Mouse (Mus musculus): ENCODE results near the gene Arhgap31.

Arhgap31 gene

GRCm38 (mm10) chr16:38562131-38562967 lies 150.7 kb downstream of the Arhgap31 start:
- H3K36me3 ChIP-seq (ENCODE audit: insufficient read depth, low read length) = peaks cover 34% of the 10 kb centered on the region
- H3K9me3 ChIP-seq (ENCODE audit: low read length) = no peaks in the 10 kb centered on the region
- no peaks in the 10 kb centered on the region for H3K27me3 ChIP-seq (ENCODE audit: insufficient read depth, low read length)
- peaks cover 55% of the 10 kb centered on the region for H3K4me1 ChIP-seq (replicated peaks; ENCODE audit: low read depth, low read length)
- peak overlapping the region; percentile 96 for H3K4me3 ChIP-seq (replicated peaks; ENCODE audit: low read length)
- TF ChIP-seq POU5F1 (IDR thresholded peaks at IDR 0.05; ENCODE audit: borderline replicate concordance, low read length) (peak; percentile 86; the same call in 1 of the 2 replicates), NANOG (IDR thresholded peaks at IDR 0.05; ENCODE audit: borderline replicate concordance, low read length) (no peak)

DNA sequence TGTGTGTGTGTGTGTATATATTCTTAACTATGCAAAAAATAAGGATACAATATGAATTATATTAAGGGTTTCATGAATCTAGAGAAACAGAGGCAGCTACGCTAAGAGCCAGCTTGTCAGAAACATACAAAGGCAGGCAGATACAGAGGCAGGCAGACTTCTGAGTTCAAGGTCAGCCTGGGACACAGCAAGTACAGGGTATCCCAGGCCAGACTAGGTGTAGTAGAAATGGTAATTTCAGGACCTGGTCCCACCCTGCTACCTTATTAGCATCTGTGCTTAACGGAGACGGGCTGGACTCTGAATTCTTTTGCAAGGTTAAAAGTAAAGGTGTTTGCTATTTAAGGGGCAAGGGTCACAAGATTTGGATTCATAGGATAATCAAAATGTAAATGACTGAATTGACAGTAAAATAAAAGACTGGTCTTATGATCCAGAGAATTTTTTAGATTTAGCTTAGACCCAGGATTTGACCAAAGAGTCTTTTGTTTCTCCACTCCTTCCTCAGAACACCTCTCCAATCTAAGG lies 154.8 kb downstream of the Arhgap31 start, which contains the start of gene Tmem39a:
Gene Tmem39a (plus strand): TSS at position 478 of the 528 bp plus-strand sequence.
- H3K9me3 ChIP-seq (ENCODE audit: low read length) = no peaks in the 10 kb centered on the region

GRCm38 (mm10) chr16:38555988-38556387 lies 157.1 kb downstream of the Arhgap31 start:
- Histone ChIP-seq H3K36me3 (ENCODE audit: insufficient read depth, low read length) (no peaks in the 10 kb centered on the region), H3K4me1 (replicated peaks; ENCODE audit: low read depth, low read length) (peaks cover 40% of the 10 kb centered on the region), H3K9me3 (ENCODE audit: low read length) (no peaks in the 10 kb centered on the region), H3K4me3 (replicated peaks; ENCODE audit: low read length) (peak overlapping the region; percentile 26; the same call in 1 of the 2 replicates), H3K27me3 (ENCODE audit: insufficient read depth, low read length) (no peaks in the 10 kb centered on the region)
- TF ChIP-seq POU5F1 (IDR thresholded peaks at IDR 0.05; ENCODE audit: borderline replicate concordance, low read length) (no peak), CTCF (conservative IDR thresholded peaks at IDR 0.05; ENCODE audit: low read length) (no peak), NANOG (IDR thresholded peaks at IDR 0.05; ENCODE audit: borderline replicate concordance, low read length) (no peak)

More for the DNA sequence above, 154.8 kb downstream of the Arhgap31 start, which contains the start of gene Tmem39a:
- Histone ChIP-seq H3K36me3 (ENCODE audit: insufficient read depth, low read length) (no peaks in the 10 kb centered on the region), H3K4me1 (replicated peaks; ENCODE audit: low read depth, low read length) (peaks cover 43% of the 10 kb centered on the region), H3K4me3 (replicated peaks; ENCODE audit: low read length) (peak within 1 kb of the TSS; percentile 73), H3K27me3 (ENCODE audit: insufficient read depth, low read length) (no peaks in the 10 kb centered on the region)
- TF ChIP-seq CTCF (conservative IDR thresholded peaks at IDR 0.05; ENCODE audit: low read length) = no peak
- no peak for TF ChIP-seq POU5F1 (IDR thresholded peaks at IDR 0.05; ENCODE audit: borderline replicate concordance, low read length)
- TF ChIP-seq NANOG (IDR thresholded peaks at IDR 0.05; ENCODE audit: borderline replicate concordance, low read length) = no peak

- H3K36me3 ChIP-seq (ENCODE audit: insufficient read depth, low read length) = peaks cover 39% of the 10 kb centered on the region
- TF ChIP-seq POU5F1 (IDR thresholded peaks at IDR 0.05; ENCODE audit: borderline replicate concordance, low read length) = no peak
- TF ChIP-seq CTCF (conservative IDR thresholded peaks at IDR 0.05; ENCODE audit: low read length) = no peak
- TF ChIP-seq NANOG (IDR thresholded peaks at IDR 0.05; ENCODE audit: borderline replicate concordance, low read length) = no peak
These were observed 163.3 kb downstream of the Arhgap31 start, which contains the start of gene Poglut1 for GRCm38 (mm10) chr16:38549479-38550396. Poglut1 (minus strand) TSS chr16:38550258.

More at GRCm38 (mm10) chr16:38549479-38550396, 163.3 kb downstream of the Arhgap31 start, which contains the start of gene Poglut1:
- Histone ChIP-seq H3K9me3 (ENCODE audit: low read length) (no peaks in the 10 kb centered on the region), H3K4me1 (replicated peaks; ENCODE audit: low read depth, low read length) (peaks cover 38% of the 10 kb centered on the region), H3K27me3 (ENCODE audit: insufficient read depth, low read length) (no peaks in the 10 kb centered on the region), H3K4me3 (replicated peaks; ENCODE audit: low read length) (peak within 1 kb of the TSS; percentile 92)

Measured in E14TG2a.4 (cell line).